Mouse (Mus musculus): ENCODE measurements around the gene Gdpd4.

Gdpd4 gene

GRCm38 (mm10) chr7:97919742-97920141, at the start of gene Gdpd4:
Gene Gdpd4 (plus strand): TSS chr7:97919955.
- no peak for DNase-seq (ENCODE audit: low read depth)

GRCm38 (mm10) chr7:97872396-97872795, 47.4 kb upstream of the Gdpd4 start:
- DNase-seq (ENCODE audit: low read depth) = no peak

GRCm38 (mm10) chr7:97873317-97873716, 46.4 kb upstream of the Gdpd4 start:
- DNase-seq (ENCODE audit: low read depth) = no peak

- DNase-seq (ENCODE audit: low read depth) = no peak
Observed at GRCm38 (mm10) chr7:97877846-97878538, 41.8 kb upstream of the Gdpd4 start.

- DNase-seq (ENCODE audit: low read depth) = no peak
Observed at GRCm38 (mm10) chr7:97911646-97912045, 8.1 kb upstream of the Gdpd4 start.

GRCm38 (mm10) chr7:97914833-97915516, 4.8 kb upstream of the Gdpd4 start:
- peak; percentile 23 for DNase-seq (ENCODE audit: low read depth)

- peak; percentile 41 for DNase-seq (ENCODE audit: low read depth)
Observed at GRCm38 (mm10) chr7:97925819-97926218, 6.1 kb downstream of the Gdpd4 start.

GRCm38 (mm10) chr7:97926978-97927377, 7.2 kb downstream of the Gdpd4 start:
- DNase-seq (ENCODE audit: low read depth) = no peak

- DNase-seq (ENCODE audit: low read depth) = no peak
Observed at GRCm38 (mm10) chr7:97944485-97944884, 24.7 kb downstream of the Gdpd4 start.

GRCm38 (mm10) chr7:97972486-97972885, 52.7 kb downstream of the Gdpd4 start:
- no peak for DNase-seq (ENCODE audit: low read depth)

GRCm38 (mm10) chr7:97977463-97977862, 57.7 kb downstream of the Gdpd4 start:
- DNase-seq (ENCODE audit: low read depth) = peak; percentile 79

GRCm38 (mm10) chr7:97984108-97984834, 64.5 kb downstream of the Gdpd4 start:
- peak; percentile 51 for DNase-seq (ENCODE audit: low read depth)

GRCm38 (mm10) chr7:98002617-98003016, 82.9 kb downstream of the Gdpd4 start:
- DNase-seq (ENCODE audit: low read depth) = no peak

- peak; percentile 21 for DNase-seq (ENCODE audit: low read depth)
Observed at GRCm38 (mm10) chr7:98048101-98048824, 128.5 kb downstream of the Gdpd4 start.

GRCm38 (mm10) chr7:98051980-98052379, 132.2 kb downstream of the Gdpd4 start:
- no peak for DNase-seq (ENCODE audit: low read depth)

GRCm38 (mm10) chr7:98054461-98054860, 134.7 kb downstream of the Gdpd4 start:
- DNase-seq (ENCODE audit: low read depth) = no peak

- DNase-seq (ENCODE audit: low read depth) = no peak
Observed at GRCm38 (mm10) chr7:98054942-98055341, 135.2 kb downstream of the Gdpd4 start.

- no peak for DNase-seq (ENCODE audit: low read depth)
Observed at GRCm38 (mm10) chr7:98066229-98066628, 146.5 kb downstream of the Gdpd4 start.

GRCm38 (mm10) chr7:98071620-98072019, 151.9 kb downstream of the Gdpd4 start:
- peak; percentile 79 for DNase-seq (ENCODE audit: low read depth)

- no peak for DNase-seq (ENCODE audit: low read depth)
Observed at GRCm38 (mm10) chr7:98077453-98077852, 157.7 kb downstream of the Gdpd4 start.

GRCm38 (mm10) chr7:98082376-98082775, 162.6 kb downstream of the Gdpd4 start:
- DNase-seq (ENCODE audit: low read depth) = no peak
